Mouse (Mus musculus) thymus, adult 2 months (tissue): ENCODE results near the gene Cox4i2.

Source experiments
- CTCF ChIP-seq: fragments of 200-500 bp; IDR thresholded peaks from 2 replicates; pipeline ENCODE4 v1.5.1; 2012; ENCODE audit warnings: mild to moderate bottlenecking, control low read depth, low read length, moderate library complexity, borderline replicate concordance; ENCODE audit not compliant: control insufficient read depth, poor library complexity, insufficient read depth; ENCODE audit errors: extremely low read depth
- POLR2A ChIP-seq: fragments of 200-500 bp; IDR thresholded peaks from 2 replicates; pipeline ENCODE4 v1.6.1; 2012; ENCODE audit warnings: mild to moderate bottlenecking, low read length, control low read depth, moderate library complexity; ENCODE audit not compliant: control insufficient read depth, poor library complexity, insufficient read depth; ENCODE audit errors: extremely low read depth

DNA sequence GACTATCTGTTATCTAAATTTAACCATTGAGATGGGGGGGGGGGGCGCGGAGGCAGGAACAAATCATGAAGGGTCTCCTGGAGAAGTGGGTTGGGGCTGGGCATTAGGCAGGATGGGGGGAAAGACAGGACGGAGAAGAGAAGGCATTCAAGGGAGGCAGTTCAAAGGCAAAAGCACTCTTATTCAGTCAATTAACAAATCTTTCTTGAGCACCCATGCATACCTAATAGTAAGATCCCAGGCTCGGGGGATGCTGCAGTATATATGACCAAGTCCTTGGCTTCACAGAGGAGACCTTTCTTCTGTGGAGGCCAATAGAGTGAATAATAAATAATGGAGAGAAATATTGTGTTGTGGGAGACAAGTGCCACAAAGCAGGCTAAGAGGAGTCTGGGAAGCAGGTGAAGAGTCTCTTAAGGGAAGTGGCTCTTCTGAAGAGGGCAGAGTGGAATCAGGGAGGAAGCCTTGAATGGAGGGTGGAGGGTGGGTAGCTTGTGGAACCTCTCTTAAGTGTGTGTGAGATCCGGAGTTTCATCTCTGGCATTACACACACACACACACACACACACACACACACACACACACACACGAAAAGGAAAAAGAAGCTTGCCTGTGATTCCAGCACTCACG lies 11.2 kb downstream of the Cox4i2 start:
- no peak for TF ChIP-seq CTCF
- TF ChIP-seq POLR2A = no peak
